Mouse (Mus musculus): ENCODE data around the gene Mus81.

DNA sequence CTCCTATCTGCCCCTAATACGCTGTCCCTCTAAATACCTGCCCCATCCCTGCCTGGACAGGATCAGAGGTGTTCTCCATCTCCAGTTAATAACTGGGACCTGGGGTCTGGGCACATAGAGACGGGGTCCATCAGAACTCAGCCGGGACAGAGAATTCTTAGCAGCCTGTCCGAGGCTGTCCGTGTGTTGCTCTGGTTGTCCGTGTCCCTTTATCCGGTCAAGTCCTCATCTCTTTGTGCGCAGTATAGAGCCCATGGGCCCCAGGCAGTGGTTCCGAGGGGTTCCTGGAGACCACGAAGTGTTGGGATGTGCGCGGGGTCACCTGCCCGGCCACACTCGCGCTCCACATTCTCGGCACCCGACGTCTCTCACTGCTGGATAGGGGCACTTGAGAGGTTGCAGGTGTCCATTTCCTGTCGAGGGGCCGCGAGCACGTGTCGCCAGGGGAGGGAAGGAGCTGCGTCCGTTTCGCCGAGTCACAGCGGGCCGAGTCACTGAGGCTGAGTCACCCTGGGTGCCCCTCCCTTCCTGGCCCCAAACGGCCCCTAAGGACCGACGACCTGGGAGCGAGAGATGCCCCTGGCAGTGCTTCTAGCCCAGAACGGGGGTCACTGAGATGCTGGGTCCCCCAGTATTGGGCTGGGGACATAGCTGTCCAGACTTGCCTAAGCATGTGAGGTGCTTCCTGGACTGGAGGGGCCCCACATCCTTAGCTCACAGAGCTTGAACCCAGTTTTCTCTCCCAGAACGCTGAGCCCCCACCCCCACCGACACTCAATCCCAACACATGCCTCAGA, 39.6 kb downstream of the Mus81 start:
- peak; percentile 75 for TF ChIP-seq MAFK (IDR thresholded peaks at IDR 0.05; ENCODE audit: insufficient read depth, low read depth, low read length)
- no peak for TF ChIP-seq ZC3H11A (IDR thresholded peaks at IDR 0.05; ENCODE audit: borderline replicate concordance, low read depth, low read length)
- TF ChIP-seq ZNF384 (IDR thresholded peaks at IDR 0.05; ENCODE audit: low read depth, low read length), result no peak
- TF ChIP-seq HCFC1 (IDR thresholded peaks at IDR 0.05; ENCODE audit: borderline replicate concordance, insufficient read depth, low read length), result no peak
- no peak for TF ChIP-seq CHD2 (IDR thresholded peaks at IDR 0.05; ENCODE audit: low read depth, low read length)

All from ES-E14 (cell line).